Mouse (Mus musculus) heart, embryonic 14.5 days (tissue): Measurements from ENCODE around the gene Dusp13. TPM values are rescaled to one million over a fixed set of nuclear protein-coding genes. Genes with fewer than 3 reads are reported as not detected.

Experiments used
- ATAC-seq: fragments of 200-750 bp; cut with Nextera tagmentation; 2 replicates; pipeline ENCODE4 v1.8.0; 2017; ENCODE audit warnings: low read depth, moderate TSS enrichment; ENCODE audit not compliant: insufficient number of reproducible peaks, insufficient read depth, low FRiP score
- H3K27ac ChIP-seq, 2 experiments: fragments of 200-500 bp in 1 of 2; fragments of 300-500 bp in 1 of 2; sonication (generic) in 1 of 2; replicated peaks in 1 of 2; 2 replicates each; pipeline ENCODE4 v1.5.1; 2012 to 2014; ENCODE audit warnings: low read depth in 2 of 2, low read length in 2 of 2, control low read depth in 1 of 2, mild to moderate bottlenecking in 1 of 2, mixed read lengths in 1 of 2; ENCODE audit not compliant: control insufficient read depth in 1 of 2, insufficient read depth in 1 of 2
- H3K27me3 ChIP-seq: fragments of 300-500 bp; sonication (generic); 2 replicates; pipeline ENCODE4 v1.6.1; 2014; ENCODE audit warnings: mild to moderate bottlenecking, low read length, control low read depth; ENCODE audit not compliant: control insufficient read depth, insufficient read depth
- H3K36me3 ChIP-seq: fragments of 300-500 bp; sonication (generic); 2 replicates; pipeline ENCODE4 v1.6.1; 2014; ENCODE audit warnings: mild to moderate bottlenecking, control low read depth, low read length, mixed read lengths; ENCODE audit not compliant: control insufficient read depth, insufficient read depth
- H3K4me1 ChIP-seq, 2 experiments: fragments of 200-500 bp in 1 of 2; fragments of 300-500 bp in 1 of 2; sonication (generic) in 1 of 2; 2 replicates each; pipeline ENCODE4 v1.6.1; 2012 to 2014; ENCODE audit warnings: low read length in 2 of 2, control low read depth in 1 of 2, mixed read lengths in 1 of 2; ENCODE audit not compliant: control insufficient read depth in 2 of 2, insufficient read depth in 2 of 2
- H3K4me2 ChIP-seq: fragments of 300-500 bp; sonication (generic); 2 replicates; pipeline ENCODE4 v1.6.1; 2014; ENCODE audit warnings: mild to moderate bottlenecking, low read length
- H3K4me3 ChIP-seq, 2 experiments: fragments of 200-500 bp in 1 of 2; fragments of 300-500 bp in 1 of 2; sonication (generic) in 1 of 2; 2 replicates each; pipeline ENCODE4 v1.5.1; 2012 to 2014; ENCODE audit warnings: low read length in 2 of 2, mild to moderate bottlenecking in 2 of 2, control low read depth in 1 of 2, low read depth in 1 of 2, moderate library complexity in 1 of 2; ENCODE audit not compliant: control insufficient read depth in 1 of 2, insufficient read depth in 1 of 2
- H3K9ac ChIP-seq: fragments of 300-500 bp; sonication (generic); 2 replicates; pipeline ENCODE4 v1.6.1; 2014; ENCODE audit warnings: mild to moderate bottlenecking, low read length
- H3K9me3 ChIP-seq: fragments of 300-500 bp; sonication (generic); 2 replicates; pipeline ENCODE4 v1.6.1; 2016; ENCODE audit warnings: low read length, control low read depth; ENCODE audit not compliant: control insufficient read depth
- WGBS: fragments of 180-500 bp; shearing (Covaris S2); extraction: QIAGEN DNeasy Blood & Tissue Kit; methylation state at CpG from one replicate; pipeline ENCODE4 v1.1.7; 2014; 5-methylcytosine and 5-hydroxymethylcytosine counted together
- polyA plus RNA-seq: library from polyadenylated mRNA; unstranded; fragments of >200 nt; fragmentation: Nextera tagmentation; extraction: Ambion mirVana; gene quantifications from 2 replicates; pipeline ENCODE4 v1.2.1, GENCODE M21; 2014

The Dusp13 gene
- polyA plus RNA-seq, 1 experiment from 2014 or later, result not detected

DNA sequence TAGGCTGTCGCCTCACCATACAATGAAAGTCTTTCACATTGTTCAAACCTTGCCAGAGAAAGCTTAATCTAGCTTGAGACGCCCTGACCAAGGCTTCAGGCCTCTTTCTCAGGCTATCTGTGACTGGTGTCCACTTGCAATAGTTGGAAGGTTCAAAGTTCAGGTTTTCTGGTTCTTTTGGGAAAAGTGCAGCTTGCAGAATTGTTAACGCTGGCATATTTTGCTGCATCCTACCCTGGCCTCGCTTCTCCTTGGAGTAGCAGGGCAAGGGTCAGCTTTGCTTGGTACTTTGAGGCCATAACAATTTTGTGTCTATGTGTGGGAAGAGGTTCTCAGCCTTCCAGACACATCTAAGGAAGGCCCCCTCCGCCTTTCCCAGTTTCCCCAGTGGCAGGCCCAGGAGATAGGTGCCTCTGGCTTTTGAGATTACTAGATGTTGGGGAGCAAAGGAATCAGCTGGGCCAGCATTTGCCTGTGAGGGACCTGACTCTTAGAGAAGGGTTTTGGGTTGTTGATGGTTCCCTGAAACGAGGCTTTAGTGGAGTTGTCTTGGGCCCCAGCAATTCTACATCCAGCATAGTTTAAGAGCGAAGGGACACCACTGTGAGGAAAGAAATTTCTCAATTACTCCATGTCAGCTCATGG is 54.7 kb downstream of the Dusp13 start:
- Histone ChIP-seq H3K4me2 (no peak overlapping the region), H3K4me3 (no peak overlapping the region), H3K4me1 (peaks cover 0 to 5% of the 10 kb centered on the region in 2 experiments; a peak in 1 of 4 replicates), H3K27me3 (no peaks in the 10 kb centered on the region), H3K9me3 (peaks cover 4% of the 10 kb centered on the region), H3K27ac (no peak overlapping the region), H3K36me3 (no peaks in the 10 kb centered on the region), H3K9ac (no peak overlapping the region)
- WGBS, result 79% methylated on average over 7 of the region's 7 CpGs
- no peak for ATAC-seq

DNA sequence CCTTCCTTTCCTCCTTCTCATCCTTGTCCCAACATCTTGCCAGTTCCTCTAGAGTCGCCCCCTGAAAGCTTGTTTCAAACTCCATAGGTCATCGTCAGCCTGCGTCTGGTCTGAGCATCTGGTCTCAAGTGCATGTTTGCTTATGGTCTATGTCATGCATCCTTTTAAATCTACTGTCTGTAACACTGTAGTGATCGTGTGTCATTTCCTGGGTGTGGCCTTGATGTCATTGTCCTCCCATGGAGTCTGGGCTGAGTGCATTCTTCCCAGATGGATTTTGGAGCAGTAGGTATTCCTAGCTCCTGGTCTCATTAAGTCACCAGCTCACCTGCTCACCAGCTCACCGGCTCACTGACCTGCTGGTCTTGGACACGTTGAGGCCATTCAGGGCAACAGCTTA is 56.0 kb downstream of the Dusp13 start:
- Histone ChIP-seq H3K9ac (no peak overlapping the region), H3K4me3 (no peak overlapping the region), H3K4me1 (peaks cover 0 to 5% of the 10 kb centered on the region in 2 experiments; a peak in 2 of 4 replicates), H3K27me3 (no peaks in the 10 kb centered on the region), H3K4me2 (no peak overlapping the region), H3K36me3 (no peaks in the 10 kb centered on the region), H3K9me3 (peaks cover 4% of the 10 kb centered on the region), H3K27ac (no peak overlapping the region)
- no peak for ATAC-seq
- 74% methylated on average over 6 of the region's 6 CpGs for WGBS

DNA sequence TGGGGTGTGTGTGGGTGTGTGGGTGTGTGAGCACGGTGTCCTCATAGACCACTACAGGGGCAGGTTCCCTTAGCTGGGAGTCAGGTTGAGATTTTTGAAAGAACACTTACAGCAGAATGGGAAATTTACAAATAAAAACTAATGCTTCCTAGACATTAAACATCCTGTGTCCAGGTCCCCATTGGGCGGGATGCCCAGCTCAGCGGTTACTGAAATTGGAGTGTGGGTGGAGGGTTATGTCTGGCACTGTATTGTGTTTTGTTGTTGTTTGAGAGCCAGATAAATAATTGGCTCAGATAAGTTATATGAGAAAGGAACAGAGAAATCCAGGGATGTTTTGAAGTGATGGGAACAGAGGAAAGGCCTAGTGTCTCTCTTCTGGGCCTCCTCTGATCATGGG is 59.9 kb downstream of the Dusp13 start:
- 85% methylated on average over 3 of the region's 3 CpGs for WGBS
- no peaks in the 10 kb centered on the region for H3K36me3 ChIP-seq

DNA sequence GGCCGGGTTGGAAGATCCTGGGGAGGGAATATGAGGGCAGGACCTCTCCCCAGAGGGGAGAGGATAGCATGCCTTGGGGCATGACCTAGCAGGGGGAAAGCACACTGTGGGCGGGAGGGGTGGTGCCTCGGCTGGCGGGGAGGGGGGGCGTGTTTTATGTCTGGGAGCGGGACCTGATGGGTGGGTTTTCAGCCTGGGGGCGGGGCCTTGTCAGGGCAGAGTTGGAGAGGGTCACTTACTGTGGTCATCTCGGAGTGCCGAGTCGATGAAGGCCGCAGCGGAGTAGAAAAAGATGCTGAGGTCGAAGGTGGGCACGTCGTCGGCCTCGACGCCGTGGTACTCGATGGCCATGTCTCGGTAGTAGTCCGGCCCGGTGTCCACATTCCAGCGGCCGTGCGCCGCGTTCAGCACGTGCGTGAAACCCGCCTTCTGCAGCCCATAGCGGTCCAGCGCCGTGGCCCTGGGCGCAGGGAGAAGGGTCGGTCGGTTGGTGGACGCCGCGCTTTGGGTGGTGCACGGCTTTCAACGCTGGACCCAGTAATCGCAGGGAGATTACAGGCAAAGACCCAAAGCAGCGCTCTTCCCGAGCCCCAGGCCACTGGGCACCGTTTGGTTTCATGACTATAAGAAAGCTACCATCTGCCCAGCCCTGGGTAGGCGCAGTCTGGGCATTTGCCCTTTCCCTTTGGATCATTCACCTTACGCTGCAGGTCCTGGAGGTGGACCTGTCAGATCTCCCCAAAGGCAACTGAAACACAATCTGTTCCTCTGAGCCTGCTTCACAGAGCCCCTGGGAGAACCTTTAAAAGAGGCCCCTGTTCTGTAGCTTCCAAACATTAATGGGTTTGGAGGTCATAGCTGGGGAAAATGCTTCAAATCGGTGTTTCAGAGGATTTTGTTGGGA is 64.4 kb downstream of the Dusp13 start:
- Histone ChIP-seq H3K9ac (peak overlapping the region; percentile 59), H3K27me3 (peaks cover 11% of the 10 kb centered on the region), H3K36me3 (no peaks in the 10 kb centered on the region), H3K4me2 (peak overlapping the region; percentile 72), H3K4me1 (peaks cover 19 to 28% of the 10 kb centered on the region in 2 experiments), H3K9me3 (no peaks in the 10 kb centered on the region), H3K27ac (no peak overlapping the region), H3K4me3 (peak overlapping the region; percentile 37 to 49)
- no peak for ATAC-seq
- 9% methylated on average over 49 of the region's 49 CpGs for WGBS

More for the DNA sequence above, 59.9 kb downstream of the Dusp13 start:
- no peak for ATAC-seq
- Histone ChIP-seq H3K27ac (no peak overlapping the region), H3K4me3 (no peak overlapping the region), H3K4me2 (no peak overlapping the region), H3K9me3 (peaks cover 4% of the 10 kb centered on the region), H3K27me3 (peaks cover 11% of the 10 kb centered on the region), H3K9ac (no peak overlapping the region), H3K4me1 (peaks cover 8 to 9% of the 10 kb centered on the region in 2 experiments)

DNA sequence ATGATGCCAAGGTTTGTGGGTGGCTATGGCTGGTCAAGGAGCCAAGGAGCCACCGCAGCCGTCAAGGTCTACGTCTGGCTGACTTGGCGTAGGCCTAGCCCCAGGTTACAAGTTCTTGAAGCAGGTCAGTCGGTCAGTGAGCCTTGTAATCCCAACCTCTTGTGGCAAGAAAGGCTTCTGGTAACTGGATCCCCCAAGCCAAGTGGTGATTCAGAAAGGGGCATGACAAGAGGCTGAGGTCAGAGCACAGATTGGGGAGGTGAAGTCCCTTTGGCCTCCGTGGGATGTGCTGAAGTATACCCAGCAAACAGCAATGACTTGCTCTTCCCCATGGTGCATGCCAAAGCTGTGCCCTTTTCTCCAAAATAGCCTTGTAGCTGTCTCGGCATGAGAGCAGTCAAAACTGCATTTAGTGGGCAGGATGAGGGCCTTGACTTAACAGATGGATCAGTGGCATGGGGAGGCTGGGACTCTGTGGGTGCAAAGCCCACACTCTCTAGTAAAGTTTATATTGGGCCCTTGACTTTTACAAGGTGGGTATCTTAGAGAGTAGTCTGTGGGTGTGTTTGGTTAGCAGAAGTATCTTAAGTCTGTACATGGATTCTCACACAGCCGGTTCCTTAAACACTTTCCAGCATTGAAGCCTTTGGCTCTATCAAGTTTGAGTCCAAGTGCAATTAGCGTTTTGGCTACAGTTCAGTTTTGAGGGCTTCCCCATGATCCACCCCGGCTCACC is 65.4 kb downstream of the Dusp13 start:
- no peak overlapping the region for H3K4me2 ChIP-seq

DNA sequence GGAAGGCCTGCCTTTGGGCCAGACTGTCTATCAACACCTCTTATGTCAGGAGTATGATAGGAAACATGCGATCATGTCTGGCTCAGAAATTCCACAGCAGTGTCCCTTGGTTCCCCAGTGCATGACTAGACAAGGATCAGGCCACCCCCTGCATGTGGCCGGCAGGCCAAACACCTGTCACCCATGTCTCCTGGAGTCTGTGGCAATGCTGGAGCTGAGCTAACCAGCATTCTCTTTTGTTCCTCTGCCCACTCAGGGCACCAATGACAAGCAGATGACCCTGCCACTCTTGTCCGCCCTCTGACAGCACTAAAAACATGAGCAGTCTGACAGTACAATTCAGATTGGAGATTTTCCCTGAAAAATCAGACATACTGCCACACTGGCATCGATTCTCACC is 67.1 kb downstream of the Dusp13 start:
- ATAC-seq, result no peak
- peaks cover 11% of the 10 kb centered on the region for H3K27me3 ChIP-seq
- H3K36me3 ChIP-seq, result no peaks in the 10 kb centered on the region
- whole genome bisulfite sequencing, result 57% methylated on average over 4 of the region's 4 CpGs
- H3K27ac ChIP-seq, result no peak overlapping the region
- no peaks in the 10 kb centered on the region for H3K9me3 ChIP-seq
- H3K9ac ChIP-seq, result no peak overlapping the region
- no peak overlapping the region for H3K4me3 ChIP-seq
- H3K4me2 ChIP-seq, result no peak overlapping the region
- peaks cover 31 to 42% of the 10 kb centered on the region in 2 experiments for H3K4me1 ChIP-seq

More for the DNA sequence above, 65.4 kb downstream of the Dusp13 start:
- Histone ChIP-seq H3K9ac (no peak overlapping the region), H3K27me3 (peaks cover 11% of the 10 kb centered on the region), H3K4me1 (peaks cover 19 to 29% of the 10 kb centered on the region in 2 experiments), H3K36me3 (no peaks in the 10 kb centered on the region), H3K9me3 (no peaks in the 10 kb centered on the region), H3K27ac (no peak overlapping the region), H3K4me3 (no peak overlapping the region)
- ATAC-seq, result no peak
- WGBS, result 90% methylated on average over 10 of the region's 10 CpGs
